Mouse (Mus musculus): ENCODE measurements around the gene Pcnx2. TPM values are rescaled to one million over a fixed set of nuclear protein-coding genes. Genes with fewer than 3 reads are reported as not detected.

The Pcnx2 gene
- polyA plus RNA-seq, 1 experiment from 2014 or later, result 0.48 TPM

- no peak overlapping the region for H3K9ac ChIP-seq
- WGBS, result 56% methylated on average over 8 of the region's 8 CpGs
- no peak for ATAC-seq (replicated peaks; ENCODE audit: low FRiP score)
- no peak overlapping the region for H3K4me2 ChIP-seq
- no peaks in the 10 kb centered on the region for H3K27me3 ChIP-seq
- H3K9me3 ChIP-seq (replicated peaks), result no peaks in the 10 kb centered on the region
- no peak overlapping the region for H3K4me3 ChIP-seq (replicated peaks)
- peaks cover 24% of the 10 kb centered on the region for H3K4me1 ChIP-seq
- no peaks in the 10 kb centered on the region for H3K36me3 ChIP-seq
- H3K27ac ChIP-seq, result no peak overlapping the region
Observed at GRCm38 (mm10) chr8:125747390-125747789, 150.7 kb downstream of the Pcnx2 start.

GRCm38 (mm10) chr8:125744914-125745576 lies 153.1 kb downstream of the Pcnx2 start:
- H3K27me3 ChIP-seq, result no peaks in the 10 kb centered on the region
- H3K4me3 ChIP-seq (replicated peaks), result no peak overlapping the region
- no peak overlapping the region for H3K27ac ChIP-seq
- no peaks in the 10 kb centered on the region for H3K9me3 ChIP-seq (replicated peaks)
- H3K4me2 ChIP-seq, result no peak overlapping the region
- H3K36me3 ChIP-seq, result no peaks in the 10 kb centered on the region
- peaks cover 14% of the 10 kb centered on the region for H3K4me1 ChIP-seq
- ATAC-seq (replicated peaks; ENCODE audit: low FRiP score), result no peak
- no peak overlapping the region for H3K9ac ChIP-seq
- 86% methylated on average over 10 of the region's 10 CpGs for WGBS

GRCm38 (mm10) chr8:125742406-125742805 lies 155.7 kb downstream of the Pcnx2 start:
- WGBS, result 78% methylated on average over 8 of the region's 8 CpGs
- Histone ChIP-seq H3K4me3 (replicated peaks) (no peak overlapping the region), H3K9ac (no peak overlapping the region), H3K27me3 (no peaks in the 10 kb centered on the region), H3K4me2 (no peak overlapping the region), H3K36me3 (no peaks in the 10 kb centered on the region), H3K27ac (no peak overlapping the region), H3K4me1 (peaks cover 12% of the 10 kb centered on the region; the same call in 1 of the 2 replicates), H3K9me3 (replicated peaks) (no peaks in the 10 kb centered on the region)
- ATAC-seq (replicated peaks; ENCODE audit: low FRiP score), result no peak

GRCm38 (mm10) chr8:125741855-125742254 lies 156.3 kb downstream of the Pcnx2 start:
- H3K9ac ChIP-seq, result no peak overlapping the region
- WGBS, result 37% methylated on average over 2 of the region's 2 CpGs
- H3K9me3 ChIP-seq (replicated peaks), result no peaks in the 10 kb centered on the region
- no peak overlapping the region for H3K4me2 ChIP-seq
- H3K27ac ChIP-seq, result no peak overlapping the region
- H3K4me1 ChIP-seq, result peaks cover 9% of the 10 kb centered on the region; the same call in 1 of the 2 replicates
- H3K4me3 ChIP-seq (replicated peaks), result no peak overlapping the region
- H3K36me3 ChIP-seq, result no peaks in the 10 kb centered on the region
- ATAC-seq (replicated peaks; ENCODE audit: low FRiP score), result 0 out of 2 replicates have a peak, but pooled peaks have one; percentile 47
- no peaks in the 10 kb centered on the region for H3K27me3 ChIP-seq

- ATAC-seq (replicated peaks; ENCODE audit: low FRiP score), result no peak
- Histone ChIP-seq H3K4me1 (peaks cover 9% of the 10 kb centered on the region; the same call in 1 of the 2 replicates), H3K9me3 (replicated peaks) (no peaks in the 10 kb centered on the region), H3K36me3 (no peaks in the 10 kb centered on the region), H3K27me3 (no peaks in the 10 kb centered on the region), H3K4me2 (no peak overlapping the region), H3K9ac (no peak overlapping the region), H3K4me3 (replicated peaks) (no peak overlapping the region), H3K27ac (no peak overlapping the region)
- 82% methylated on average over 5 of the region's 5 CpGs for WGBS
Observed at GRCm38 (mm10) chr8:125741377-125741776, 156.7 kb downstream of the Pcnx2 start.

- Histone ChIP-seq H3K9ac (no peak overlapping the region), H3K4me2 (no peak overlapping the region), H3K36me3 (no peaks in the 10 kb centered on the region), H3K27ac (no peak overlapping the region), H3K4me3 (replicated peaks) (no peak overlapping the region), H3K27me3 (no peaks in the 10 kb centered on the region), H3K9me3 (replicated peaks) (no peaks in the 10 kb centered on the region), H3K4me1 (peaks cover 12% of the 10 kb centered on the region; the same call in 1 of the 2 replicates)
- WGBS, result 80% methylated on average over 10 of the region's 10 CpGs
- ATAC-seq (replicated peaks; ENCODE audit: low FRiP score), result no peak
Observed at GRCm38 (mm10) chr8:125740655-125741054, 157.5 kb downstream of the Pcnx2 start.

- no peak for ATAC-seq (replicated peaks; ENCODE audit: low FRiP score)
- H3K9me3 ChIP-seq (replicated peaks), result no peaks in the 10 kb centered on the region
- no peak overlapping the region for H3K27ac ChIP-seq
- 93% methylated on average over 4 of the region's 4 CpGs for whole genome bisulfite sequencing
- H3K36me3 ChIP-seq, result no peaks in the 10 kb centered on the region
- H3K4me3 ChIP-seq (replicated peaks), result no peak overlapping the region
- H3K27me3 ChIP-seq, result no peaks in the 10 kb centered on the region
- no peak overlapping the region for H3K4me2 ChIP-seq
- peaks cover 26% of the 10 kb centered on the region for H3K4me1 ChIP-seq
- no peak overlapping the region for H3K9ac ChIP-seq
Observed at GRCm38 (mm10) chr8:125738956-125739355, 159.2 kb downstream of the Pcnx2 start.

GRCm38 (mm10) chr8:125733964-125734956 lies 163.9 kb downstream of the Pcnx2 start:
- peaks cover 25% of the 10 kb centered on the region for H3K4me1 ChIP-seq
- 7% methylated on average over 52 of the region's 52 CpGs for WGBS

GRCm38 (mm10) chr8:125729746-125730145 lies 168.4 kb downstream of the Pcnx2 start, which contains the start of gene Ntpcr:
Gene Ntpcr (plus strand): TSS chr8:125729963.
- H3K4me3 ChIP-seq (replicated peaks), result no peak within 1 kb of the TSS
- no peaks in the 10 kb centered on the region for H3K9me3 ChIP-seq (replicated peaks)
- H3K27me3 ChIP-seq, result no peaks in the 10 kb centered on the region
- no peaks in the 10 kb centered on the region for H3K36me3 ChIP-seq
- WGBS, result 80% methylated on average over 7 of the region's 7 CpGs
- H3K4me1 ChIP-seq, result peaks cover 23% of the 10 kb centered on the region
- ATAC-seq (replicated peaks; ENCODE audit: low FRiP score), result no peak
- no peak within 1 kb of the TSS for H3K4me2 ChIP-seq
- no peak within 1 kb of the TSS for H3K27ac ChIP-seq
- H3K9ac ChIP-seq, result no peak within 1 kb of the TSS

More at GRCm38 (mm10) chr8:125733964-125734956, 163.9 kb downstream of the Pcnx2 start:
- Histone ChIP-seq H3K4me2 (peak overlapping the region; percentile 87), H3K27ac (peak overlapping the region; percentile 46), H3K9me3 (replicated peaks) (no peaks in the 10 kb centered on the region), H3K4me3 (replicated peaks) (peak overlapping the region; percentile 74), H3K27me3 (no peaks in the 10 kb centered on the region), H3K36me3 (no peaks in the 10 kb centered on the region), H3K9ac (peak overlapping the region; percentile 71)
- peak; percentile 92 for ATAC-seq (replicated peaks; ENCODE audit: low FRiP score)

GRCm38 (mm10) chr8:125727797-125728196 lies 170.3 kb downstream of the Pcnx2 start:
- H3K4me2 ChIP-seq, result no peak overlapping the region
- no peak for ATAC-seq (replicated peaks; ENCODE audit: low FRiP score)
- H3K9ac ChIP-seq, result no peak overlapping the region
- H3K27me3 ChIP-seq, result no peaks in the 10 kb centered on the region
- H3K4me1 ChIP-seq, result peaks cover 23% of the 10 kb centered on the region
- H3K9me3 ChIP-seq (replicated peaks), result no peaks in the 10 kb centered on the region
- no peak overlapping the region for H3K27ac ChIP-seq
- WGBS, result 44% methylated on average over 8 of the region's 8 CpGs
- no peaks in the 10 kb centered on the region for H3K36me3 ChIP-seq
- no peak overlapping the region for H3K4me3 ChIP-seq (replicated peaks)

GRCm38 (mm10) chr8:125726986-125727385 lies 171.1 kb downstream of the Pcnx2 start:
- H3K4me1 ChIP-seq, result peaks cover 28% of the 10 kb centered on the region
- H3K4me2 ChIP-seq, result no peak overlapping the region
- ATAC-seq (replicated peaks; ENCODE audit: low FRiP score), result no peak
- no peak overlapping the region for H3K9ac ChIP-seq
- H3K27me3 ChIP-seq, result no peaks in the 10 kb centered on the region
- H3K27ac ChIP-seq, result no peak overlapping the region
- H3K36me3 ChIP-seq, result no peaks in the 10 kb centered on the region
- WGBS, result 74% methylated on average over 5 of the region's 5 CpGs
- no peaks in the 10 kb centered on the region for H3K9me3 ChIP-seq (replicated peaks)
- no peak overlapping the region for H3K4me3 ChIP-seq (replicated peaks)

GRCm38 (mm10) chr8:125726143-125726542 lies 172.0 kb downstream of the Pcnx2 start:
- ATAC-seq (replicated peaks; ENCODE audit: low FRiP score), result no peak

More at GRCm38 (mm10) chr8:125726143-125726542, 172.0 kb downstream of the Pcnx2 start:
- no peaks in the 10 kb centered on the region for H3K27me3 ChIP-seq
- H3K4me3 ChIP-seq (replicated peaks), result no peak overlapping the region
- H3K4me2 ChIP-seq, result no peak overlapping the region
- H3K9ac ChIP-seq, result no peak overlapping the region
- no peaks in the 10 kb centered on the region for H3K36me3 ChIP-seq
- peaks cover 28% of the 10 kb centered on the region for H3K4me1 ChIP-seq
- no peaks in the 10 kb centered on the region for H3K9me3 ChIP-seq (replicated peaks)
- H3K27ac ChIP-seq, result 0 out of 2 replicates have a peak overlapping the region, but pooled peaks have one; percentile 9
- WGBS, result 85% methylated on average over 4 of the region's 4 CpGs

Data from kidney, embryonic 15.5 days (tissue).